Mouse (Mus musculus) kidney, postnatal 0 days (tissue): Measurements from ENCODE around the gene Tsga13. TPM values are rescaled to one million over a fixed set of nuclear protein-coding genes. Genes with fewer than 3 reads are reported as not detected.
A peak's percentile ranks its signal among the peaks of the same experiment; 100 is the strongest.

Experiments used
- ATAC-seq: fragments of 200-750 bp; cut with Nextera tagmentation; replicated peaks from 2 replicates; pipeline ENCODE4 v1.8.0; 2017; ENCODE audit warnings: low read depth, moderate number of reproducible peaks, moderate TSS enrichment, moderate library complexity; ENCODE audit not compliant: low FRiP score
- DNase-seq: peaks from one replicate; pipeline ENCODE4 v3.0.0-alpha.2; 2016; ENCODE audit warnings: low spot score
- H3K27ac ChIP-seq: fragments of 300-500 bp; sonication (generic); 2 replicates; pipeline ENCODE4 v1.5.1; 2014; ENCODE audit warnings: mild to moderate bottlenecking
- H3K27me3 ChIP-seq: fragments of 300-500 bp; sonication (generic); 2 replicates; pipeline ENCODE4 v1.6.1; 2014; ENCODE audit warnings: low read length, mixed read lengths; ENCODE audit not compliant: insufficient read depth
- H3K36me3 ChIP-seq: fragments of 300-500 bp; sonication (generic); 2 replicates; pipeline ENCODE4 v1.6.1; 2014; ENCODE audit warnings: low read length, mixed read lengths; ENCODE audit not compliant: insufficient read depth
- H3K4me1 ChIP-seq: fragments of 300-500 bp; sonication (generic); replicated peaks from 2 replicates; pipeline ENCODE4 v1.6.1; 2014; ENCODE audit warnings: antibody characterized with exemption, low read length, mixed read lengths; ENCODE audit not compliant: insufficient read depth
- H3K4me2 ChIP-seq: fragments of 300-500 bp; sonication (generic); 2 replicates; pipeline ENCODE4 v1.6.1; 2014; ENCODE audit warnings: mild to moderate bottlenecking, low read length, moderate library complexity, mixed read lengths
- H3K4me3 ChIP-seq: fragments of 300-500 bp; sonication (generic); replicated peaks from 2 replicates; pipeline ENCODE4 v1.5.1; 2014; ENCODE audit warnings: low read depth, low read length
- H3K9ac ChIP-seq: fragments of 300-500 bp; sonication (generic); 2 replicates; pipeline ENCODE4 v1.6.1; 2014; ENCODE audit warnings: low read depth, low read length
- H3K9me3 ChIP-seq: fragments of 300-500 bp; sonication (generic); replicated peaks from 2 replicates; pipeline ENCODE4 v1.6.1; 2016; ENCODE audit warnings: low read length, inconsistent platforms, mixed read lengths
- CTCF ChIP-seq: IDR thresholded peaks from 2 replicates; pipeline ENCODE4 v1.5.1; 2016; ENCODE audit warnings: antibody characterized with exemption, low read depth, mild to moderate bottlenecking, moderate library complexity
- WGBS: fragments of 180-500 bp; shearing (Covaris S2); extraction: QIAGEN DNeasy Blood & Tissue Kit; methylation state at CpG from one replicate; pipeline ENCODE4 v1.1.7; 2014; 5-methylcytosine and 5-hydroxymethylcytosine counted together
- polyA plus RNA-seq: library from polyadenylated mRNA; unstranded; fragments of >200 nt; fragmentation: Nextera tagmentation; extraction: Ambion mirVana; gene quantifications from 2 replicates; pipeline ENCODE4 v1.2.1, GENCODE M21; 2015

The Tsga13 gene
- polyA plus RNA-seq = 0.66 and 0.79 TPM in 2 replicates

GRCm38 (mm10) chr6:30915473-30915872 lies at the start of gene Tsga13:
TSS of gene Tsga13 (minus strand) at chr6:30915573.
- TF ChIP-seq CTCF = no peak
- H3K9ac ChIP-seq = no peak within 1 kb of the TSS
- H3K27ac ChIP-seq = no peak within 1 kb of the TSS
- no peak within 1 kb of the TSS for H3K4me3 ChIP-seq
- no peaks in the 10 kb centered on the region for H3K27me3 ChIP-seq
- H3K4me2 ChIP-seq = no peak within 1 kb of the TSS
- 94% methylated on average over 2 of the region's 2 CpGs for WGBS
- H3K9me3 ChIP-seq = no peaks in the 10 kb centered on the region
- H3K36me3 ChIP-seq = no peaks in the 10 kb centered on the region
- DNase-seq (no peak), ATAC-seq (no peak)
- H3K4me1 ChIP-seq = no peaks in the 10 kb centered on the region

- Histone ChIP-seq H3K4me1 (no peaks in the 10 kb centered on the region), H3K27me3 (peaks cover 39% of the 10 kb centered on the region), H3K27ac (no peak within 1 kb of the TSS), H3K4me3 (peak within 1 kb of the TSS; percentile 64), H3K4me2 (peak within 1 kb of the TSS; percentile 97), H3K9ac (peak within 1 kb of the TSS; percentile 37; the same call in 1 of the 2 replicates), H3K36me3 (no peaks in the 10 kb centered on the region), H3K9me3 (peaks cover 21% of the 10 kb centered on the region)
- WGBS = under 1% methylated on average over 73 of the region's 75 CpGs
- DNase-seq (peak; percentile 58), ATAC-seq (0 out of 2 replicates have a peak, but pooled peaks have one; percentile 10)
- TF ChIP-seq CTCF = no peak
These were observed 43.6 kb upstream of the Tsga13 start, which contains the start of gene Klf14 for GRCm38 (mm10) chr6:30958736-30959540. TSS of gene Klf14 (minus strand) at chr6:30959078.

- ATAC-seq (0 out of 2 replicates have a peak, but pooled peaks have one; percentile 13), DNase-seq (no peak)
- TF ChIP-seq CTCF = no peak
- Histone ChIP-seq H3K4me3 (peak overlapping the region; percentile 64), H3K9me3 (peaks cover 21% of the 10 kb centered on the region), H3K27me3 (peaks cover 39% of the 10 kb centered on the region), H3K36me3 (no peaks in the 10 kb centered on the region), H3K9ac (peak overlapping the region; percentile 37; the same call in 1 of the 2 replicates), H3K27ac (no peak overlapping the region), H3K4me1 (no peaks in the 10 kb centered on the region), H3K4me2 (peak overlapping the region; percentile 97)
- WGBS = 7% methylated on average over 83 of the region's 84 CpGs
These were observed 42.7 kb upstream of the Tsga13 start for GRCm38 (mm10) chr6:30957784-30958735.

GRCm38 (mm10) chr6:30939264-30939663 lies 23.9 kb upstream of the Tsga13 start:
- ATAC-seq = no peak
- Histone ChIP-seq H3K36me3 (no peaks in the 10 kb centered on the region), H3K9me3 (no peaks in the 10 kb centered on the region), H3K9ac (no peak overlapping the region), H3K27me3 (no peaks in the 10 kb centered on the region), H3K27ac (no peak overlapping the region), H3K4me1 (no peaks in the 10 kb centered on the region; the same call in 1 of the 2 replicates), H3K4me3 (no peak overlapping the region), H3K4me2 (no peak overlapping the region)
- TF ChIP-seq CTCF = no peak
- 23% methylated on average over 5 of the region's 5 CpGs for WGBS
- peak; percentile 52 for DNase-seq

GRCm38 (mm10) chr6:30922821-30923220 lies 7.4 kb upstream of the Tsga13 start:
- Histone ChIP-seq H3K4me1 (0 out of 2 replicates have a peak, but pooled peaks cover 5% of the 10 kb centered on the region), H3K4me3 (no peak overlapping the region), H3K36me3 (no peaks in the 10 kb centered on the region), H3K4me2 (no peak overlapping the region), H3K9ac (no peak overlapping the region), H3K27me3 (no peaks in the 10 kb centered on the region), H3K9me3 (no peaks in the 10 kb centered on the region), H3K27ac (no peak overlapping the region)
- peak; percentile 61 for DNase-seq
- ATAC-seq = no peak
- peak; percentile 61 for TF ChIP-seq CTCF
- WGBS = 49% methylated on average over 2 of the region's 2 CpGs

- 37% methylated on average over 11 of the region's 11 CpGs for WGBS
- Histone ChIP-seq H3K36me3 (no peaks in the 10 kb centered on the region), H3K27ac (no peak overlapping the region), H3K4me2 (0 out of 2 replicates have a peak overlapping the region, but pooled peaks have one; percentile 54), H3K9ac (no peak overlapping the region), H3K4me3 (no peak overlapping the region), H3K27me3 (no peaks in the 10 kb centered on the region), H3K9me3 (no peaks in the 10 kb centered on the region), H3K4me1 (0 out of 2 replicates have a peak, but pooled peaks cover 5% of the 10 kb centered on the region)
- ATAC-seq (no peak), DNase-seq (no peak)
- no peak for TF ChIP-seq CTCF
These were observed 6.5 kb upstream of the Tsga13 start for GRCm38 (mm10) chr6:30921826-30922225.
